18 mouse cellular contexts compared by ENCODE assay signal in the genomic region with DNA sequence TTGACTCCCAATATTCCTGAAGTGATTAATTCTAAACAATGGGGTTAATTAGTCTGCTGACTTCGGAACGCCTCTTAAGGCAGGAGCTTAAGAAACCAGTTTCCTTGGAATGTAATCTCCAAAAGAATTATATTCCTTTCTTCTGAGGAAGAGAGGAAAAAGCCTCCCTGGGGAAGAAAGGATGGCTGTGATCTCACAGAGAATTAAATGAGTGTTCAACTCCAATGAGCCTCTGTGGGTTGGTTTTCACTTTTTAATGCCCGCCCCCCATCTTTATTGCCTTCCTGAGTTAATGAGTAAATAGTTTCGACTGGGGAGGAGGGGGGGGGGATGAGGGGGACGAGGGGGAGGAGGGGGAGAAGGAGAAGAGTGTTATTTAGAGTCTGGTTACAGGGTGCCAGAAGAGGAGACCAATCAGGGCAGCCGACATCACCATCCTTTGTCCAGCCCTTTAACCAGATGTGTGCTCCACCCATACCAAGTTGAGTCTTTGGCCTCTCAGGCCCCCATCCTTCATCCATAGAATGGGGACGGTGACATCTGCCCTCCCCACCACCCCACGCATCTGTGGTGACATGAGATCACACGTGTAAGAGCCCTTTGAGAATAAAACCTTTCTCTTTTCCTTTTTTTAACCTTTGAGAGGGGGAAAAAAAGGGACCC.
A peak's percentile ranks its signal among the peaks of the same experiment; 100 is the strongest.
DNase-seq lines count a peak whose midpoint lies in the region; ATAC-seq lines count a peak whose summit lies in the region.
"Had no signal": no experiment of that assay in that cellular context is flagged by ENCODE, and none has a peak within 500 bp of the region (broad histone marks: within the 10 kb centered on the region; RNA-seq: fewer than 3 reads in every experiment).

No protein-coding gene starts in this region.

- H3K9ac ChIP-seq in kidney, embryonic 14.5 days (ENCODE audit: low read depth, low read length), result no peak overlapping the region
- no peak overlapping the region for H3K9ac ChIP-seq in forebrain, embryonic 14.5 days (ENCODE audit: low read length)
- H3K9ac ChIP-seq in midbrain, embryonic 16.5 days (ENCODE audit: low read depth, low read length), result no peak overlapping the region
- H3K9ac ChIP-seq: heart, embryonic 13.5 days; limb, embryonic 15.5 days; liver, postnatal 0 days; midbrain, embryonic 12.5 days had no signal

- no peak overlapping the region for H3K27ac ChIP-seq in kidney, embryonic 14.5 days (ENCODE audit: low read depth, low read length)
- H3K27ac ChIP-seq in forebrain, embryonic 14.5 days (ENCODE audit: low read depth, low read length), result no peak overlapping the region
- H3K27ac ChIP-seq in midbrain, embryonic 16.5 days (ENCODE audit: low read length), result peak overlapping the region; percentile 61; the same call in 1 of the 2 replicates
- H3K27ac ChIP-seq: heart, embryonic 13.5 days; limb, embryonic 15.5 days; stomach, postnatal 0 days had no signal

- no peak overlapping the region for H3K4me3 ChIP-seq in kidney, embryonic 14.5 days (ENCODE audit: low read length)
- H3K4me3 ChIP-seq in forebrain, embryonic 14.5 days (ENCODE audit: low read depth, low read length), result no peak overlapping the region
- no peak overlapping the region for H3K4me3 ChIP-seq in midbrain, embryonic 16.5 days (ENCODE audit: low read depth, low read length)
- H3K4me3 ChIP-seq: heart, embryonic 13.5 days; limb, embryonic 15.5 days; midbrain, embryonic 12.5 days had no signal

- 9% methylated on average over 8 of the region's 9 CpGs for WGBS in kidney, embryonic 14.5 days
- WGBS in forebrain, embryonic 14.5 days, result 2% methylated on average over 9 of the region's 9 CpGs
- whole genome bisulfite sequencing in midbrain, embryonic 16.5 days, result 12% methylated on average over 9 of the region's 9 CpGs

- ATAC-seq in kidney, embryonic 14.5 days (ENCODE audit: low FRiP score, low TSS enrichment), result peak; percentile 80
- ATAC-seq in forebrain, embryonic 14.5 days, result peak; percentile 60
- peak; percentile 71; the same call in 1 of the 2 replicates for ATAC-seq in midbrain, embryonic 16.5 days
- ATAC-seq: liver, postnatal 0 days had no signal

- no peaks in the 10 kb centered on the region for H3K9me3 ChIP-seq in kidney, embryonic 14.5 days (ENCODE audit: control insufficient read depth, low read length)
- no peaks in the 10 kb centered on the region for H3K9me3 ChIP-seq in forebrain, embryonic 14.5 days (replicated peaks; ENCODE audit: control insufficient read depth, low read length)
- H3K9me3 ChIP-seq in midbrain, embryonic 16.5 days (replicated peaks; ENCODE audit: control insufficient read depth, low read length, poor library complexity, severe bottlenecking), result no peaks in the 10 kb centered on the region
- H3K9me3 ChIP-seq: limb, embryonic 15.5 days; midbrain, embryonic 12.5 days had no signal

- 0 out of 2 replicates have a peak, but pooled peaks cover 7% of the 10 kb centered on the region for H3K4me1 ChIP-seq in kidney, embryonic 14.5 days (ENCODE audit: control insufficient read depth, insufficient read depth, low read length)
- H3K4me1 ChIP-seq in forebrain, embryonic 14.5 days (ENCODE audit: control insufficient read depth, insufficient read depth, low read length), result peaks cover 3% of the 10 kb centered on the region; the same call in 1 of the 2 replicates
- H3K4me1 ChIP-seq in midbrain, embryonic 16.5 days (ENCODE audit: control insufficient read depth, insufficient read depth, low read length), result peaks cover 4% of the 10 kb centered on the region

- H3K27me3 ChIP-seq in kidney, embryonic 14.5 days (ENCODE audit: control insufficient read depth, insufficient read depth, low read length), result no peaks in the 10 kb centered on the region
- H3K27me3 ChIP-seq in forebrain, embryonic 14.5 days (replicated peaks; ENCODE audit: control insufficient read depth, insufficient read depth, low read length), result no peaks in the 10 kb centered on the region
- no peaks in the 10 kb centered on the region for H3K27me3 ChIP-seq in midbrain, embryonic 16.5 days (ENCODE audit: control insufficient read depth, insufficient read depth, low read depth, low read length)

- no peaks in the 10 kb centered on the region for H3K36me3 ChIP-seq in kidney, embryonic 14.5 days (ENCODE audit: control insufficient read depth, insufficient read depth, low read length)
- no peaks in the 10 kb centered on the region for H3K36me3 ChIP-seq in forebrain, embryonic 14.5 days (ENCODE audit: control insufficient read depth, insufficient read depth, low read length)
- no peaks in the 10 kb centered on the region for H3K36me3 ChIP-seq in midbrain, embryonic 16.5 days (ENCODE audit: control insufficient read depth, insufficient read depth, low read length)
- H3K36me3 ChIP-seq: heart, embryonic 13.5 days; limb, embryonic 15.5 days; midbrain, embryonic 12.5 days had no signal

- DNase-seq in kidney, postnatal 36 days, result no peak
- DNase-seq in embryo, embryonic 10.5 days (ENCODE audit: low spot score), result peak; percentile 48
- peak; percentile 40 for DNase-seq in forebrain, embryonic 14.5 days (ENCODE audit: low spot score)
- DNase-seq in urinary bladder, postnatal 36 days (ENCODE audit: low spot score in 2 of 2), result no peak
- DNase-seq in thymus, postnatal 14 days, result no peak
- DNase-seq: cerebellum, adult 11-12 months; heart, postnatal 4 days; kidney, adult 18-20 months; liver, postnatal 0 days; lung, postnatal 36 days; spleen, adult 18-20 months; thymus, postnatal 36 days had no signal

- no peak overlapping the region for H3K4me2 ChIP-seq in kidney, embryonic 14.5 days (replicated peaks; ENCODE audit: low read depth, low read length)
- no peak overlapping the region for H3K4me2 ChIP-seq in forebrain, embryonic 14.5 days (ENCODE audit: low read length)
- H3K4me2 ChIP-seq in midbrain, embryonic 16.5 days (ENCODE audit: low read length), result no peak overlapping the region
- H3K4me2 ChIP-seq: heart, embryonic 13.5 days; limb, embryonic 15.5 days; midbrain, embryonic 12.5 days had no signal

Comparison
In these comparisons a context has a peak if more than half of its experiments do, and no peak if none do; other contexts are left out.
1. DNase-seq: peak in embryo, embryonic 10.5 days (single experiment) and forebrain, embryonic 14.5 days (single experiment); none in kidney, postnatal 36 days (0 of 2), urinary bladder, postnatal 36 days (0 of 2) and thymus, postnatal 14 days (single experiment).
2. Peak in every context shown above with its lines, with median percentiles within 50 percentile points of each other: ATAC-seq.